Mouse (Mus musculus) liver, postnatal 0 days (tissue): Measurements from ENCODE around the gene Gm37240.

ENCODE experiments used
- CTCF ChIP-seq: sonication (generic); IDR thresholded peaks from 2 replicates; pipeline ENCODE4 v1.5.1; 2016; ENCODE audit warnings: antibody characterized with exemption, low read depth
- EP300 ChIP-seq: IDR thresholded peaks from 2 replicates; pipeline ENCODE4 v1.6.1; 2016; ENCODE audit warnings: antibody characterized with exemption, low read depth, mild to moderate bottlenecking

DNA sequence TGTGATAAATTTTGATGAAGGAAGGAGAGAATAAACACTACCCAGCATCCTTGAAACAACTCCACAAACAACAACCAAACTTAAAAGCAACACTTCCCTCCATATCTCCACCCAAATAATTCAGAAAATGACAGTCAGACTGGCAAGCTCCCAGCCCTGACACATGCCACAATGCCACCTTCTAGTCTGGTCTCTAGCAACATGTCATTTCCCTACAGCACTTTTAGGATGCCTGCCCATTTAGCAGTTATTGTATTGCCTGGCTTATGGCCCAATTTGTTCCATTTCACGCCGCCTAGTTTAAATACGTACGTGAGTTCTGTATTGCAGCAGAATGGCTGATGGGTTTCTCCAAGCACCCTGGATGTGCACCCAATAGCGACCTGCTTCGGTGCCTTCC lies 111.2 kb downstream of the Gm37240 start:
- no peak for TF ChIP-seq CTCF
- TF ChIP-seq EP300 = no peak
